ENCODE assay signal across 8 mouse cellular contexts in genomic region chr7:125638870-125639386, GRCm38 (mm10). TPM values are rescaled to one million over a fixed set of nuclear protein-coding genes. Genes with fewer than 3 reads are reported as not detected.
DNase-seq lines count a peak whose midpoint lies in the region; ATAC-seq and TF ChIP-seq lines count a peak whose summit lies in the region.

No protein-coding gene starts in this region.

- no peak overlapping the region for H3K4me3 ChIP-seq in forebrain, embryonic 15.5 days

- peaks cover 41% of the 10 kb centered on the region for H3K36me3 ChIP-seq in forebrain, embryonic 15.5 days

- no peaks in the 10 kb centered on the region for H3K9me3 ChIP-seq in forebrain, embryonic 15.5 days

- CTCF ChIA-PET in Patski (lab: Charles Lee): interaction anchor here (0.7 to 4.0 kb wide), 7 partner anchors 11 to 219 kb away, joined by 3 to 18 read pairs (median 4); no protein-coding TSS in a partner anchor

- 34% methylated on average over 9 of the region's 9 CpGs for WGBS in forebrain, embryonic 15.5 days

- H3K9ac ChIP-seq in forebrain, embryonic 15.5 days (replicated peaks): no peak overlapping the region

- peak; percentile 65 for ATAC-seq in Patski
- peak; percentile 64 for ATAC-seq in forebrain, embryonic 15.5 days (replicated peaks)
- ATAC-seq in megakaryocyte, adult 5-6 weeks (ENCODE audit: poor library complexity, severe bottlenecking): peak; percentile 82

- peak overlapping the region; percentile 19; the same call in 1 of the 2 replicates for H3K27ac ChIP-seq in forebrain, embryonic 15.5 days (replicated peaks)

- no peaks in the 10 kb centered on the region for H3K27me3 ChIP-seq in Patski
- H3K27me3 ChIP-seq in forebrain, embryonic 15.5 days: no peaks in the 10 kb centered on the region

- DNase-seq in Patski (ENCODE audit: low read depth, low spot score): no peak
- DNase-seq in cerebellum, adult 11 months: peak; percentile 76
- peak; percentile 18 for DNase-seq in hindlimb bud, embryonic 11.5 days (ENCODE audit: extremely low spot score, low read depth, low spot score)
- DNase-seq in left cerebral cortex, adult 18-20 months (ENCODE audit: low spot score in 2 of 2): peak; percentile 75 to 82
- peak; percentile 67 to 80 for DNase-seq in right cerebral cortex, adult 2 months (ENCODE audit: low spot score in 2 of 2)
- DNase-seq in urinary bladder, postnatal 36 days (ENCODE audit: low spot score in 2 of 2): peak; percentile 26 to 52

- H3K4me1 ChIP-seq in forebrain, embryonic 15.5 days: peaks cover 3% of the 10 kb centered on the region

- TF ChIP-seq CTCF in Patski (IDR thresholded peaks at IDR 0.05): no peak

- in situ Hi-C loops in Patski (cut with MboI; ENCODE audit: low pct_unique_long_range_greater_than_20kb): no loop called here

- H3K4me2 ChIP-seq in forebrain, embryonic 15.5 days (replicated peaks): no peak overlapping the region

- POLR2A ChIA-PET in Patski (lab: Charles Lee): no interaction called here

RNA-seq across cellular contexts. Expression of gene Il21r, which starts 35.7 kb away (rescaled TPM):
- polyA plus RNA-seq in Patski (2021): not detected
- 0.15 and 0.17 TPM in 2 replicates for polyA plus RNA-seq in forebrain, embryonic 15.5 days (2015; fragmentation: Nextera tagmentation; extraction: Ambion mirVana)
- total RNA-seq in left cerebral cortex, adult 18-20 months (2021): 1 to 10 TPM; 1.2 to 1.5 TPM
- 0.62 and 0.83 TPM in 2 replicates for total RNA-seq in megakaryocyte, adult 5-6 weeks (2015)
- 1.8 and 2.2 TPM in 2 replicates for total RNA-seq in megakaryocyte, adult 5-6 weeks (2017)
